Mouse (Mus musculus) stomach, adult 2 months (tissue): Measurements from ENCODE around the gene Fbxl15. TPM values are rescaled to one million over a fixed set of nuclear protein-coding genes. Genes with fewer than 3 reads are reported as not detected.

Experiments used
- polyA plus RNA-seq: library from polyadenylated mRNA; depleted of rRNA; stranded (reverse); fragments of >200 nt; gene quantifications from 2 replicates; pipeline ENCODE4 v1.2.3, GENCODE M21; 2012; rRNA removed

Gene Fbxl15
- polyA plus RNA-seq: 14.8 and 29.8 TPM in 2 replicates

GRCm38 (mm10) chr19:46328081-46329030 lies at the start of gene Fbxl15:
Gene Fbxl15, plus strand, starts transcription at chr19:46328184.

GRCm38 (mm10) chr19:46304216-46304841 lies 23.7 kb upstream of the Fbxl15 start, which contains the start of gene Nfkb2:
Gene Nfkb2, plus strand, starts transcription at chr19:46304320.

GRCm38 (mm10) chr19:46326756-46327305 lies 1.2 kb upstream of the Fbxl15 start, which contains the start of gene Psd:
Gene Psd, minus strand, starts transcription at chr19:46327156.

GRCm38 (mm10) chr19:46338331-46338936 lies 10.4 kb downstream of the Fbxl15 start, which contains the start of gene Cuedc2:
Gene Cuedc2, minus strand, starts transcription at chr19:46338702.

GRCm38 (mm10) chr19:46350168-46350932 lies 22.4 kb downstream of the Fbxl15 start, which contains the start of gene 2310034G01Rik:
Gene 2310034G01Rik, minus strand, starts transcription at chr19:46350302.

Other genes with a start within 250 kb of the Fbxl15 start
- gene Elovl3, start 196.3 kb upstream of the Fbxl15 start, polyA plus RNA-seq: 0.03 TPM in 1 of 2 replicates, not detected in the other
- gene Pitx3, start 179.9 kb upstream of the Fbxl15 start, polyA plus RNA-seq: 0.42 and 0.43 TPM in 2 replicates
- 78.9 and 80.0 TPM in 2 replicates for gene Gbf1, start 175.7 kb upstream of the Fbxl15 start, polyA plus RNA-seq
- gene Nfkb2, start 23.9 kb upstream of the Fbxl15 start, polyA plus RNA-seq: 28.3 and 37.0 TPM in 2 replicates
- 54.5 and 76.6 TPM in 2 replicates for gene Psd, start 1.0 kb upstream of the Fbxl15 start, polyA plus RNA-seq
- 17.1 and 19.1 TPM in 2 replicates for gene Cuedc2, start 10.5 kb downstream of the Fbxl15 start, polyA plus RNA-seq
- 14.8 and 17.2 TPM in 2 replicates for gene Mfsd13a, start 12.9 kb downstream of the Fbxl15 start, polyA plus RNA-seq
- gene 2310034G01Rik, start 22.1 kb downstream of the Fbxl15 start, polyA plus RNA-seq: 0.26 and 0.32 TPM in 2 replicates
- 41.1 and 44.0 TPM in 2 replicates for gene Actr1a, start 67.6 kb downstream of the Fbxl15 start, polyA plus RNA-seq
- 5.9 and 6.6 TPM in 2 replicates for gene Sufu, start 68.7 kb downstream of the Fbxl15 start, polyA plus RNA-seq
- 37.3 and 56.3 TPM in 2 replicates for gene Trim8, start 173.5 kb downstream of the Fbxl15 start, polyA plus RNA-seq
- gene Arl3, start 245.0 kb downstream of the Fbxl15 start, polyA plus RNA-seq: 2.3 and 2.7 TPM in 2 replicates
- gene Sfxn2, start 245.2 kb downstream of the Fbxl15 start, polyA plus RNA-seq: 1.1 and 1.8 TPM in 2 replicates